8 mouse cellular contexts compared by ENCODE assay signal in the genomic region with DNA sequence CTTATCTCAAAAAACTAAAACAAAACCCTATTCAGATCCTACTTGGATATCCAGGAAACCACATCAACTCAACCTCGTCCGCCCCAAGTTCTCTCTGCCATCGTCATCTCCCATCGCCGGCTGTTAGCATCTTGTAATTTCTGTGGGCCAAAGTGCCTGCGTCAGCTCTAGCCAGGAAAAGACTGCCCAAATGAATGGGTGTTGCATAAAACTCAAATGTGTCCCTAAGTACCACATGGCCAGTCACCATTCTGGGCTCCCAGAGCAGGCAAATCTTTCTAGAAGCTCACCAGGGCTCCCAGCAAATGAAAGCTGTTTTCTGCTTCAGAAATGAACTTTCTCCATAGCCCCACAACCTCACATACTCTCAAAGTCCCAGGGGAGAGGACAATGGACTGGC. TPM values are rescaled to one million over a fixed set of nuclear protein-coding genes. Genes with fewer than 3 reads are reported as not detected.
DNase-seq lines count a peak whose midpoint lies in the region; ATAC-seq and TF ChIP-seq lines count a peak whose summit lies in the region.

No protein-coding gene starts in this region.

- no peak for ATAC-seq in limb, embryonic 15.5 days (ENCODE audit: insufficient number of reproducible peaks, low FRiP score, low TSS enrichment, low read depth)
- ATAC-seq in stomach, postnatal 0 days (ENCODE audit: low FRiP score, low TSS enrichment) = no peak

- H3K36me3 ChIP-seq in limb, embryonic 15.5 days = peaks cover 2% of the 10 kb centered on the region; the same call in 1 of the 2 replicates
- no peaks in the 10 kb centered on the region for H3K36me3 ChIP-seq in stomach, postnatal 0 days (ENCODE audit: control insufficient read depth, insufficient read depth, low read length)

- no peak overlapping the region for H3K9ac ChIP-seq in limb, embryonic 15.5 days
- no peak overlapping the region for H3K9ac ChIP-seq in stomach, postnatal 0 days (ENCODE audit: low read length)

- H3K9me3 ChIP-seq in limb, embryonic 15.5 days = no peaks in the 10 kb centered on the region
- H3K9me3 ChIP-seq in stomach, postnatal 0 days (ENCODE audit: control insufficient read depth, low read length) = no peaks in the 10 kb centered on the region

- H3K4me1 ChIP-seq in limb, embryonic 15.5 days = peaks cover 75% of the 10 kb centered on the region
- peaks cover 20% of the 10 kb centered on the region for H3K4me1 ChIP-seq in stomach, postnatal 0 days (replicated peaks; ENCODE audit: control insufficient read depth, insufficient read depth)

- H3K27me3 ChIP-seq in limb, embryonic 15.5 days = no peaks in the 10 kb centered on the region
- H3K27me3 ChIP-seq in stomach, postnatal 0 days (ENCODE audit: control insufficient read depth, insufficient read depth, low read length) = no peaks in the 10 kb centered on the region

- DNase-seq in adrenal gland, postnatal 10 days = peak; percentile 26
- DNase-seq in adrenal gland, postnatal 36 days = no peak
- peak; percentile 40 for DNase-seq in testis, postnatal 10 days (ENCODE audit: low spot score)
- DNase-seq in testis, postnatal 14 days (ENCODE audit: low spot score) = no peak
- no peak for DNase-seq in stomach, postnatal 0 days (ENCODE audit: low spot score)
- no peak for DNase-seq in thymus, postnatal 0 days (ENCODE audit: low spot score)
- DNase-seq in layer of hippocampus, adult 8-10 months (ENCODE audit: low spot score in 2 of 2) = no peak

- WGBS in limb, embryonic 15.5 days = 72% methylated on average over 6 of the region's 6 CpGs
- WGBS in stomach, postnatal 0 days = 46% methylated on average over 6 of the region's 6 CpGs

- H3K27ac ChIP-seq in limb, embryonic 15.5 days = peak overlapping the region; percentile 76
- H3K27ac ChIP-seq in stomach, postnatal 0 days (replicated peaks) = peak overlapping the region; percentile 61; the same call in 1 of the 2 replicates

- no peak for TF ChIP-seq EP300 in stomach, postnatal 0 days (optimal IDR thresholded peaks at IDR 0.05)

- no peak for TF ChIP-seq CTCF in stomach, postnatal 0 days (IDR thresholded peaks at IDR 0.05; ENCODE audit: low read depth)

- peak overlapping the region; percentile 73; the same call in 1 of the 2 replicates for H3K4me2 ChIP-seq in limb, embryonic 15.5 days
- peak overlapping the region; percentile 88; the same call in 1 of the 2 replicates for H3K4me2 ChIP-seq in stomach, postnatal 0 days (replicated peaks; ENCODE audit: low read depth)

- H3K4me3 ChIP-seq in limb, embryonic 15.5 days = peak overlapping the region; percentile 82; the same call in 1 of the 2 replicates
- no peak overlapping the region for H3K4me3 ChIP-seq in stomach, postnatal 0 days (ENCODE audit: low read depth, low read length)

RNA-seq across cellular contexts. Expression of a gene that starts 2.1 kb away (rescaled TPM):
- total RNA-seq in adrenal gland, postnatal 10 days (2021) = 10 to 100 TPM; 53.4 to 62.7 TPM
- total RNA-seq in adrenal gland, postnatal 36 days (2021) = 10 to 100 TPM; 68.5 to 75.7 TPM
- polyA plus RNA-seq in limb, embryonic 15.5 days (2015; fragmentation: Nextera tagmentation; extraction: Ambion mirVana) = 35.3 and 35.4 TPM in 2 replicates
- polyA plus RNA-seq in stomach, postnatal 0 days (2015; fragmentation: Nextera tagmentation; extraction: Ambion mirVana) = 22.6 and 27.4 TPM in 2 replicates
- 4.1 TPM in 2 replicates for polyA plus RNA-seq in thymus, postnatal 0 days (2015; fragmentation: Nextera tagmentation; extraction: Ambion mirVana)
- total RNA-seq in layer of hippocampus, adult 8-10 months (2022) = 10 to 100 TPM; 58.8 to 73.3 (median 62.6) TPM

RNA-seq across cellular contexts. Expression of a gene that starts 50.7 kb away (rescaled TPM):
- total RNA-seq in adrenal gland, postnatal 10 days (2021) = under 1 TPM in 1 of 2 experiments, not detected in 1; 0.42 TPM
- under 1 TPM in 1 of 2 experiments, not detected in 1; 0.36 TPM for total RNA-seq in adrenal gland, postnatal 36 days (2021)
- polyA plus RNA-seq in limb, embryonic 15.5 days (2015; fragmentation: Nextera tagmentation; extraction: Ambion mirVana) = 0.28 and 1.6 TPM in 2 replicates
- 20.2 and 24.1 TPM in 2 replicates for polyA plus RNA-seq in stomach, postnatal 0 days (2015; fragmentation: Nextera tagmentation; extraction: Ambion mirVana)
- polyA plus RNA-seq in thymus, postnatal 0 days (2015; fragmentation: Nextera tagmentation; extraction: Ambion mirVana) = 1.1 TPM in 2 replicates
- total RNA-seq in layer of hippocampus, adult 8-10 months (2022) = not detected

Comparison
In these comparisons a context has a peak if more than half of its experiments do, and no peak if none do; other contexts are left out.
1. DNase-seq: peak in adrenal gland, postnatal 10 days (single experiment) and testis, postnatal 10 days (single experiment); none in adrenal gland, postnatal 36 days (0 of 2), testis, postnatal 14 days (single experiment), stomach, postnatal 0 days (single experiment), thymus, postnatal 0 days (single experiment) and layer of hippocampus, adult 8-10 months (0 of 2).